Mouse (Mus musculus): ENCODE data around the gene Vipr2. TPM values are rescaled to one million over a fixed set of nuclear protein-coding genes. Genes with fewer than 3 reads are reported as not detected.

Gene Vipr2
- polyA plus RNA-seq, 1 experiment: not detected

DNA sequence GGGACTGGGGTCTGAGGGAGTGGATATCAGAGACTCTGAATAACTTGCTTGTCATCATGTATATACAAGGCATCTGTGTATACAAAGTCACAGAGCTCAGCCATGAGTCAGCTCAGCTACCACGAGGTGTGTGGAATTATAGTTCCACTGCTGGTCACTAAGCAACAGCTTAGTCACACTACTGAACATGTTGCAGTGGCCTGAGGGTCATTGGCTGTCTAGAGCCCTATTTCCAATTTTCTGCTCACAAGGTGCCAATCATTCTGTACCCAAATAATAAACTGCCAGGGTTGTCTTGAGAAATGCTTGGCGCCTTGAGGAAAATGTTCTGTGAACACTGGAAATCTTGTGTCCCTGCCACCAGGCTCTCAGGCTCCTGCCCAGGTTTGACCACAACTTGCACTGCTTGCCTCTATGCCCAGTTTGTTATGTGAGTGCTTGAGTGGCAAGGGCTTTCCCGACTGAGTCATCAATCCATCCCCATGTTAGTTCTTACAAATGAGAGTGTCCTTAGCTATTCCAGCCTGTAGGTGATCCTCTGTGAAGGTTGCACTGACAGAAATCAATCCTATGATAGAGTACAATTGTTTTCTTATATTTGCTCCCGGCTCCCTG lies 104.0 kb downstream of the Vipr2 start:
- H3K27ac ChIP-seq (ENCODE audit: insufficient read depth, low read depth, low read length): no peak overlapping the region
- TF ChIP-seq POLR2A (IDR thresholded peaks at IDR 0.05; ENCODE audit: borderline replicate concordance, low read depth, low read length): no peak
- TF ChIP-seq CTCF (IDR thresholded peaks at IDR 0.05; ENCODE audit: low read depth, low read length): no peak
- peaks cover 9% of the 10 kb centered on the region for H3K4me1 ChIP-seq (ENCODE audit: control insufficient read depth, insufficient read depth, low read length)
- no peak overlapping the region for H3K4me3 ChIP-seq (ENCODE audit: insufficient read depth, low read length)

DNA sequence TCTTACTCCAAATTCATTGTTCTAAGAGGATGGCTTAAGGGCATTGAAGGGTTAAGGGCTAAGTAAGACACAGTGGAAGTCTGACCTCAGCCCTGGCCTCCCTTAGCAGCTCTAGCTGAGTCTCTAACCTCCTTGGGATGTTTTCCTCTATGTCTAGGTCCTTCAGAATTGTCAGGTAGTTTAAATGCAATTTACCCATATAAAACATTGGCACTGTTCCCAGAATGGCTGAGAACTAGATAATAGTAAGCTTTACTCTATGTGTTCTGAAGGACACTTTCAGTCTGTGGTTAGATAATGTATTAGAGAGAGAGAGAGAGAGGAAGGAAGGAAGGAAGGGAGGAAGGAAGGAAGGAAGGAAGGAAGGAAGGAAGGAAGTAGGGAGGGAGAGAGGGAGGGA lies 104.8 kb downstream of the Vipr2 start:
- TF ChIP-seq CTCF (IDR thresholded peaks at IDR 0.05; ENCODE audit: low read depth, low read length) (no peak), POLR2A (IDR thresholded peaks at IDR 0.05; ENCODE audit: borderline replicate concordance, low read depth, low read length) (no peak)
- Histone ChIP-seq H3K4me1 (ENCODE audit: control insufficient read depth, insufficient read depth, low read length) (peaks cover 9% of the 10 kb centered on the region), H3K4me3 (ENCODE audit: insufficient read depth, low read length) (no peak overlapping the region), H3K27ac (ENCODE audit: insufficient read depth, low read depth, low read length) (no peak overlapping the region)

DNA sequence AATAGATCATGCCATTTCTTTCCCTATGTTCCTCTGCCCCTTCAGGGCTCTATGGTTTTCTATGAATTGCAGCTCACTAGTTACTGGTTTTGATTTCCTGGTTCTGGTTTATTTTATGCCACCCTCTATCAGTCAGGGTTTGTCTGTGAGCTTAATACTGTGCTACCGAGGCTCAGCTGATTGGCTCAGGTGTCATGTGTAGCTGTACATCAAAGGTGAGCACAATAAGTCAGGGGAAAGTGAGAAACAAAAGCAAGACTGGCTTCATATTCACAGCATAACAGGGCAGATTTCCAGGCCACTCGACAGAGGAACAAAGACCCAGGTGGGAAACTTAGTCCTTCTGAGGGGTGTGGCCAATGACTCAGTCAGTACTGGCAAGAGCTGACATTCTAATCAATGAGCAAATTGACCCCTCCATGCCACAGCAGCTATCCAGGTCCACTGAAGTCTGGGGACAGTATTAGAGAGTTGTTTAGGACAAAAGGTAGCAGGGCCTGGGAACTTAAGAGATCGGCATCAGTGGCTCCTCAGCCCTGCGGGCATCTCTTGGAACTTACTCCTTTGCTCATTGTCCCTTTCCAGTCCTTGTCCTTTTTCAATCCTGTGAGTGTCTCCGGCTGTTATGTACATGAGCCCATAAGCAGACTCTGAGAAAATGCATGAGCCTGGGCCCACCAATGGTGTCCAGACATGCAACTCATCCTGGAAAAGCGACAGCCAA lies 105.8 kb downstream of the Vipr2 start:
- H3K27ac ChIP-seq (ENCODE audit: insufficient read depth, low read depth, low read length): no peak overlapping the region
- TF ChIP-seq POLR2A (IDR thresholded peaks at IDR 0.05; ENCODE audit: borderline replicate concordance, low read depth, low read length) (no peak), CTCF (IDR thresholded peaks at IDR 0.05; ENCODE audit: low read depth, low read length) (no peak)
- peaks cover 9% of the 10 kb centered on the region for H3K4me1 ChIP-seq (ENCODE audit: control insufficient read depth, insufficient read depth, low read length)
- H3K4me3 ChIP-seq (ENCODE audit: insufficient read depth, low read length): no peak overlapping the region

DNA sequence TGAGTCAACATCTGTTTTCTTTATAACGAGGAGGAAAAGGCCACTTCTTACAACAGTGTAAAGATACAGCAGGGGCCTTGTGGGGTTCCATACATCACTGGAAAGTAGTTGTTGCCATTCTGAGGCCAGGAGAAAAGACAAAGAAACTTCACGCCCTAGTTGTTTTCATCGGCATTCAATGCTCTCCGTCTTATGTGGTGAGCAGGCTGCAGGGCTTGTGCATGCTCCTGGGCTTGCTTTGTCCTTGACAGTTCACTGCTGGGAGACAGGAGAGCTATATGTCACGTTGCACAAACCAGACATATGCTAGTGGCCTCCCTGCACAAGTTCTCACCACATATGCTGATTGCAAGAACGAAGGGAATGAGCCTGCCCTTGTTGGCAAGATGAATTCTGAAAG lies 116.4 kb downstream of the Vipr2 start:
- no peak overlapping the region for H3K4me3 ChIP-seq (ENCODE audit: insufficient read depth, low read length)
- H3K27ac ChIP-seq (ENCODE audit: insufficient read depth, low read depth, low read length): no peak overlapping the region
- no peaks in the 10 kb centered on the region for H3K4me1 ChIP-seq (ENCODE audit: control insufficient read depth, insufficient read depth, low read length)
- TF ChIP-seq POLR2A (IDR thresholded peaks at IDR 0.05; ENCODE audit: borderline replicate concordance, low read depth, low read length) (no peak), CTCF (IDR thresholded peaks at IDR 0.05; ENCODE audit: low read depth, low read length) (no peak)

DNA sequence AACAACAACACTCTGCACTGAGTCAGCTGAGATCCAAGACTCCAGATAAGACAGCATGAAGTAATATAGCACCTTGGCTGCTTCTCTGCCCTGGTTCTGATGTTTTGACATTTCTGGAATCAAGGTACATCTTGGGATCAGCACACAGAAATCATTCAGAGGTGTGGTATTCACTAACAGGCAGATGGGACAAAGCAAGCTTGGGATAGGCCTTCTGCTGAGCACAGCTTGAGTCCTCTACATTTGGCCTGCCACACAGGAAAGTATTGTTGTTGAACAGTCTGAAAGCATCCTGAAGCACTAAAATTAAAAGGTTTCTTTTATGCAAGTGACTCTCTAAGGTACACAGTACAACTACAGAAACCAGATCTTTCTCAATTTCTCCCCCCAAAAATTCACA lies 117.1 kb downstream of the Vipr2 start:
- Histone ChIP-seq H3K4me3 (ENCODE audit: insufficient read depth, low read length) (no peak overlapping the region), H3K27ac (ENCODE audit: insufficient read depth, low read depth, low read length) (no peak overlapping the region), H3K4me1 (ENCODE audit: control insufficient read depth, insufficient read depth, low read length) (no peaks in the 10 kb centered on the region)
- no peak for TF ChIP-seq CTCF (IDR thresholded peaks at IDR 0.05; ENCODE audit: low read depth, low read length)
- no peak for TF ChIP-seq POLR2A (IDR thresholded peaks at IDR 0.05; ENCODE audit: borderline replicate concordance, low read depth, low read length)

Other genes starting within 250 kb of the Vipr2 start
- 26.1 and 29.5 TPM in 2 replicates for gene Zfp386, start 30.0 kb upstream of the Vipr2 start, polyA plus RNA-seq (2012; ENCODE audit: insufficient read depth, insufficient read length, missing spikeins)
- gene Wdr60, start 185.3 kb downstream of the Vipr2 start, polyA plus RNA-seq (2012; ENCODE audit: insufficient read depth, insufficient read length, missing spikeins): 7.7 and 9.8 TPM in 2 replicates
- not detected in 2 replicates for gene Gm11027, start 197.7 kb downstream of the Vipr2 start, polyA plus RNA-seq (2012; ENCODE audit: insufficient read depth, insufficient read length, missing spikeins)
- 26.4 and 34.0 TPM in 2 replicates for gene Esyt2, start 203.5 kb downstream of the Vipr2 start, polyA plus RNA-seq (2012; ENCODE audit: insufficient read depth, insufficient read length, missing spikeins)